Mouse (Mus musculus): ENCODE results near the gene Trpv2. TPM values are rescaled to one million over a fixed set of nuclear protein-coding genes. Genes with fewer than 3 reads are reported as not detected.
A peak's percentile ranks its signal among the peaks of the same experiment; 100 is the strongest.

The Trpv2 gene
- polyA plus RNA-seq, 1 experiment, result 22.0 TPM

GRCm38 (mm10) chr11:62598571-62598970 is 24.3 kb downstream of the Trpv2 start:
- TF ChIP-seq POLR2A (IDR thresholded peaks at IDR 0.05; ENCODE audit: borderline replicate concordance, insufficient read depth, low read length) (no peak), CTCF (IDR thresholded peaks at IDR 0.05; ENCODE audit: borderline replicate concordance, insufficient read depth, low read depth, low read length) (no peak)
- WGBS, result 80% methylated on average over 4 of the region's 4 CpGs
- H3K27me3 ChIP-seq (ENCODE audit: control insufficient read depth, insufficient read depth, low read length), result no peaks in the 10 kb centered on the region
- DNase-seq, result no peak
- H3K27ac ChIP-seq (ENCODE audit: insufficient read depth, low read length), result no peak overlapping the region
- no peak overlapping the region for H3K4me3 ChIP-seq (replicated peaks; ENCODE audit: insufficient read depth, low read depth, low read length)
- H3K4me1 ChIP-seq (ENCODE audit: control insufficient read depth, insufficient read depth, low read length), result no peaks in the 10 kb centered on the region; the same call in 1 of the 2 replicates

GRCm38 (mm10) chr11:62601732-62602618 is 27.7 kb downstream of the Trpv2 start:
- WGBS, result 11% methylated on average over 17 of the region's 17 CpGs
- no peaks in the 10 kb centered on the region for H3K27me3 ChIP-seq (ENCODE audit: control insufficient read depth, insufficient read depth, low read length)
- TF ChIP-seq POLR2A (IDR thresholded peaks at IDR 0.05; ENCODE audit: borderline replicate concordance, insufficient read depth, low read length), result no peak
- TF ChIP-seq CTCF (IDR thresholded peaks at IDR 0.05; ENCODE audit: borderline replicate concordance, insufficient read depth, low read depth, low read length), result no peak

GRCm38 (mm10) chr11:62602619-62603311 is 28.5 kb downstream of the Trpv2 start:
- no peak for TF ChIP-seq CTCF (IDR thresholded peaks at IDR 0.05; ENCODE audit: borderline replicate concordance, insufficient read depth, low read depth, low read length)
- peak; percentile 100 for TF ChIP-seq POLR2A (IDR thresholded peaks at IDR 0.05; ENCODE audit: borderline replicate concordance, insufficient read depth, low read length)
- peak; percentile 97 to 98 for DNase-seq
- Histone ChIP-seq H3K4me1 (ENCODE audit: control insufficient read depth, insufficient read depth, low read length) (peaks cover 14% of the 10 kb centered on the region), H3K27me3 (ENCODE audit: control insufficient read depth, insufficient read depth, low read length) (no peaks in the 10 kb centered on the region), H3K4me3 (replicated peaks; ENCODE audit: insufficient read depth, low read depth, low read length) (peak overlapping the region; percentile 84), H3K27ac (ENCODE audit: insufficient read depth, low read length) (peak overlapping the region; percentile 86)
- WGBS, result under 1% methylated on average over 58 of the region's 58 CpGs

More at GRCm38 (mm10) chr11:62601732-62602618, 27.7 kb downstream of the Trpv2 start:
- DNase-seq, result no peak
- Histone ChIP-seq H3K4me3 (replicated peaks; ENCODE audit: insufficient read depth, low read depth, low read length) (peak overlapping the region; percentile 84), H3K27ac (ENCODE audit: insufficient read depth, low read length) (peak overlapping the region; percentile 48; the same call in 1 of the 2 replicates), H3K4me1 (ENCODE audit: control insufficient read depth, insufficient read depth, low read length) (peaks cover 14% of the 10 kb centered on the region)

- TF ChIP-seq POLR2A (IDR thresholded peaks at IDR 0.05; ENCODE audit: borderline replicate concordance, insufficient read depth, low read length) (no peak), CTCF (IDR thresholded peaks at IDR 0.05; ENCODE audit: borderline replicate concordance, insufficient read depth, low read depth, low read length) (no peak)
- H3K4me3 ChIP-seq (replicated peaks; ENCODE audit: insufficient read depth, low read depth, low read length), result peak overlapping the region; percentile 84
- H3K27ac ChIP-seq (ENCODE audit: insufficient read depth, low read length), result peak overlapping the region; percentile 86
- peaks cover 14% of the 10 kb centered on the region for H3K4me1 ChIP-seq (ENCODE audit: control insufficient read depth, insufficient read depth, low read length)
- WGBS, result 4% methylated on average over 13 of the region's 13 CpGs
- peak in 1 of 2 experiments; percentile 44 for DNase-seq
- H3K27me3 ChIP-seq (ENCODE audit: control insufficient read depth, insufficient read depth, low read length), result no peaks in the 10 kb centered on the region
These were observed 29.2 kb downstream of the Trpv2 start for GRCm38 (mm10) chr11:62603312-62604056.

GRCm38 (mm10) chr11:62604123-62604706 is 29.9 kb downstream of the Trpv2 start:
- peak overlapping the region; percentile 38 for H3K4me3 ChIP-seq (replicated peaks; ENCODE audit: insufficient read depth, low read depth, low read length)
- peaks cover 14% of the 10 kb centered on the region for H3K4me1 ChIP-seq (ENCODE audit: control insufficient read depth, insufficient read depth, low read length)
- WGBS, result 23% methylated on average over 5 of the region's 5 CpGs
- no peak for DNase-seq
- no peaks in the 10 kb centered on the region for H3K27me3 ChIP-seq (ENCODE audit: control insufficient read depth, insufficient read depth, low read length)
- no peak overlapping the region for H3K27ac ChIP-seq (ENCODE audit: insufficient read depth, low read length)
- no peak for TF ChIP-seq POLR2A (IDR thresholded peaks at IDR 0.05; ENCODE audit: borderline replicate concordance, insufficient read depth, low read length)
- no peak for TF ChIP-seq CTCF (IDR thresholded peaks at IDR 0.05; ENCODE audit: borderline replicate concordance, insufficient read depth, low read depth, low read length)

GRCm38 (mm10) chr11:62604886-62605618 is 30.8 kb downstream of the Trpv2 start:
- H3K4me3 ChIP-seq (replicated peaks; ENCODE audit: insufficient read depth, low read depth, low read length), result no peak overlapping the region
- 21% methylated on average over 3 of the region's 3 CpGs for WGBS

More at GRCm38 (mm10) chr11:62604886-62605618, 30.8 kb downstream of the Trpv2 start:
- no peak for DNase-seq
- TF ChIP-seq CTCF (IDR thresholded peaks at IDR 0.05; ENCODE audit: borderline replicate concordance, insufficient read depth, low read depth, low read length), result no peak
- TF ChIP-seq POLR2A (IDR thresholded peaks at IDR 0.05; ENCODE audit: borderline replicate concordance, insufficient read depth, low read length), result no peak
- Histone ChIP-seq H3K4me1 (ENCODE audit: control insufficient read depth, insufficient read depth, low read length) (peaks cover 14% of the 10 kb centered on the region), H3K27me3 (ENCODE audit: control insufficient read depth, insufficient read depth, low read length) (no peaks in the 10 kb centered on the region), H3K27ac (ENCODE audit: insufficient read depth, low read length) (no peak overlapping the region)

All from cerebellum, adult 2 months (tissue).